ENCODE assay signal across 8 mouse cellular contexts in genomic region chr11:120630401-120630871, GRCm38 (mm10). TPM values are rescaled to one million over a fixed set of nuclear protein-coding genes. Genes with fewer than 3 reads are reported as not detected.
DNase-seq lines count a peak whose midpoint lies in the region; ATAC-seq and TF ChIP-seq lines count a peak whose summit lies in the region.

No protein-coding gene starts in this region.

- H3K4me3 ChIP-seq in MEL (ENCODE audit: control insufficient read depth in 1 of 2, insufficient read depth in 1 of 2, low read depth in 2 of 2, low read length in 2 of 2): no peak overlapping the region
- 0 out of 2 replicates have a peak overlapping the region, but pooled peaks have one; percentile 8 for H3K4me3 ChIP-seq in kidney, embryonic 16.5 days (ENCODE audit: low read length)
- H3K4me3 ChIP-seq in stomach, embryonic 15.5 days (replicated peaks): peak overlapping the region; percentile 25

- H3K4me2 ChIP-seq in kidney, embryonic 16.5 days (replicated peaks; ENCODE audit: low read depth, low read length): peak overlapping the region; percentile 37
- H3K4me2 ChIP-seq in stomach, embryonic 15.5 days: peak overlapping the region; percentile 86

- no peak for TF ChIP-seq EP300 in MEL (IDR thresholded peaks at IDR 0.05; ENCODE audit: low read depth in 1 of 2, low read length in 2 of 2)

- H3K79me2 ChIP-seq in MEL (ENCODE audit: control insufficient read depth, insufficient read depth, low read length, poor library complexity): peaks cover 57% of the 10 kb centered on the region

- TF ChIP-seq CTCF in MEL (IDR thresholded peaks at IDR 0.05 in 2 of 3, conservative IDR thresholded peaks at IDR 0.05 in 1 of 3; ENCODE audit: control insufficient read depth in 1 of 3, insufficient read depth in 1 of 3, low read depth in 2 of 3, low read length in 3 of 3, poor library complexity in 1 of 3, severe bottlenecking in 1 of 3): no peak

- WGBS in kidney, embryonic 16.5 days: 18% methylated on average over 5 of the region's 5 CpGs
- WGBS in stomach, embryonic 15.5 days: 49% methylated on average over 5 of the region's 5 CpGs

- TF ChIP-seq RAD21 in MEL (IDR thresholded peaks at IDR 0.05; ENCODE audit: low read depth, low read length): no peak

- peak; percentile 67 to 79 for DNase-seq in adrenal gland, adult (ENCODE audit: inconsistent age in 2 of 2, low spot score in 1 of 2)
- DNase-seq in adrenal gland, postnatal 4 days (ENCODE audit: low spot score in 2 of 2): no peak
- DNase-seq in MEL (ENCODE audit: low read depth, low spot score): no peak
- peak; percentile 51 to 57 for DNase-seq in heart, adult 9 months (ENCODE audit: low spot score in 2 of 2)
- DNase-seq in lung, postnatal 14 days: peak; percentile 49
- no peak for DNase-seq in embryo, embryonic 9.5 days (ENCODE audit: extremely low spot score)

- H3K4me1 ChIP-seq in MEL (ENCODE audit: control insufficient read depth in 1 of 2, insufficient read depth in 2 of 2, low read length in 2 of 2): peaks cover 19 to 38% of the 10 kb centered on the region in 2 experiments
- H3K4me1 ChIP-seq in kidney, embryonic 16.5 days (ENCODE audit: insufficient read depth, low read length): peaks cover 39% of the 10 kb centered on the region
- peaks cover 39% of the 10 kb centered on the region for H3K4me1 ChIP-seq in stomach, embryonic 15.5 days

- ATAC-seq in kidney, embryonic 16.5 days (ENCODE audit: low FRiP score, low TSS enrichment): no peak
- ATAC-seq in stomach, embryonic 15.5 days (ENCODE audit: insufficient read depth, low FRiP score, low read depth): no peak

- H3K9me3 ChIP-seq in MEL (replicated peaks; ENCODE audit: insufficient read depth, low read length): no peaks in the 10 kb centered on the region
- H3K9me3 ChIP-seq in kidney, embryonic 16.5 days (ENCODE audit: low read length): no peaks in the 10 kb centered on the region
- H3K9me3 ChIP-seq in stomach, embryonic 15.5 days: no peaks in the 10 kb centered on the region

- H3K36me3 ChIP-seq in MEL (ENCODE audit: control insufficient read depth in 1 of 2, insufficient read depth in 2 of 2, low read length in 2 of 2): peaks cover 3 to 31% of the 10 kb centered on the region in 2 experiments; a peak in 3 of 4 replicates
- H3K36me3 ChIP-seq in kidney, embryonic 16.5 days (ENCODE audit: insufficient read depth, low read length): peaks cover 17% of the 10 kb centered on the region
- H3K36me3 ChIP-seq in stomach, embryonic 15.5 days: peaks cover 13% of the 10 kb centered on the region

- TF ChIP-seq POLR2A in MEL (IDR thresholded peaks at IDR 0.05; ENCODE audit: control insufficient read depth in 1 of 2, insufficient read depth in 1 of 2, low read depth in 1 of 2, low read length in 2 of 2, poor library complexity in 1 of 2): no peak; a peak in 1 of 4 replicates

- no peaks in the 10 kb centered on the region for H3K27me3 ChIP-seq in MEL (ENCODE audit: control insufficient read depth in 1 of 2, insufficient read depth in 2 of 2, low read length in 2 of 2)
- H3K27me3 ChIP-seq in kidney, embryonic 16.5 days (ENCODE audit: insufficient read depth, low read length): no peaks in the 10 kb centered on the region
- no peaks in the 10 kb centered on the region for H3K27me3 ChIP-seq in stomach, embryonic 15.5 days (replicated peaks)

- H3K27ac ChIP-seq in MEL (ENCODE audit: control insufficient read depth, low read depth, low read length): peak overlapping the region; percentile 2; the same call in 1 of the 2 replicates
- H3K27ac ChIP-seq in kidney, embryonic 16.5 days (ENCODE audit: low read length): peak overlapping the region; percentile 85
- peak overlapping the region; percentile 95 for H3K27ac ChIP-seq in stomach, embryonic 15.5 days

- H3K9ac ChIP-seq in MEL (ENCODE audit: control insufficient read depth, low read depth, low read length, poor library complexity, severe bottlenecking): peak overlapping the region; percentile 98
- H3K9ac ChIP-seq in kidney, embryonic 16.5 days (replicated peaks; ENCODE audit: low read length): peak overlapping the region; percentile 40
- H3K9ac ChIP-seq in stomach, embryonic 15.5 days: peak overlapping the region; percentile 7; the same call in 1 of the 2 replicates

TF ChIP-seq in MEL, 35 proteins besides CTCF, POLR2A, EP300 and RAD21:
- no peak for TF ChIP-seq MAZ (IDR thresholded peaks at IDR 0.05; ENCODE audit: low read depth, low read length)
- TF ChIP-seq HCFC1 (IDR thresholded peaks at IDR 0.05; ENCODE audit: low read depth, low read length): no peak
- no peak for TF ChIP-seq POLR2AphosphoS2 (IDR thresholded peaks at IDR 0.05; ENCODE audit: low read length)
- TF ChIP-seq GATA1 (IDR thresholded peaks at IDR 0.05; ENCODE audit: low read depth, low read length): no peak
- no peak for TF ChIP-seq E2F4 (IDR thresholded peaks at IDR 0.05; ENCODE audit: borderline replicate concordance, low read depth, low read length)
- no peak for TF ChIP-seq CHD2 (IDR thresholded peaks at IDR 0.05; ENCODE audit: low read length)
- TF ChIP-seq SIN3A (IDR thresholded peaks at IDR 0.05; ENCODE audit: low read length): no peak
- no peak for TF ChIP-seq POLR2AphosphoS5 (IDR thresholded peaks at IDR 0.05; ENCODE audit: borderline replicate concordance, low read depth, low read length)
TF ChIP-seq in MEL: peak in this region for 0.

RNA-seq across cellular contexts. Expression of gene Mafg, which starts 3.0 kb away (rescaled TPM):
- 10 to 100 TPM; 51.4 to 56.0 TPM for total RNA-seq in adrenal gland, postnatal 4 days (2021)
- total RNA-seq in MEL (2012; rRNA removed): 26.5 and 29.7 TPM in 2 replicates
- polyA plus RNA-seq in MEL (2012; ENCODE audit: insufficient read depth in 1 of 2, insufficient read length in 2 of 2, low read depth in 1 of 2, low replicate concordance in 2 of 2, missing spikeins in 1 of 2): 100 to 1,000 TPM in 1 of 2 experiments, 10 to 100 TPM in 1; 54.0 to 113 TPM
- 24.3 and 25.4 TPM in 2 replicates for polyA plus RNA-seq in kidney, embryonic 16.5 days (2015; fragmentation: Nextera tagmentation; extraction: Ambion mirVana)
- 29.3 and 31.9 TPM in 2 replicates for polyA plus RNA-seq in stomach, embryonic 15.5 days (2015; fragmentation: Nextera tagmentation; extraction: Ambion mirVana)

RNA-seq across cellular contexts. Expression of gene Sirt7, which starts 5.4 kb away (rescaled TPM):
- 10 to 100 TPM; 49.0 to 58.1 TPM for total RNA-seq in adrenal gland, postnatal 4 days (2021)
- 61.6 and 78.2 TPM in 2 replicates for total RNA-seq in MEL (2012; rRNA removed)
- 10 to 100 TPM in 1 of 2 experiments, not detected in 1; 72.3 TPM for polyA plus RNA-seq in MEL (2012; ENCODE audit: insufficient read depth in 1 of 2, insufficient read length in 2 of 2, low read depth in 1 of 2, low replicate concordance in 2 of 2, missing spikeins in 1 of 2)
- 38.9 and 39.3 TPM in 2 replicates for polyA plus RNA-seq in kidney, embryonic 16.5 days (2015; fragmentation: Nextera tagmentation; extraction: Ambion mirVana)
- polyA plus RNA-seq in stomach, embryonic 15.5 days (2015; fragmentation: Nextera tagmentation; extraction: Ambion mirVana): 38.1 and 39.0 TPM in 2 replicates

RNA-seq across cellular contexts. Expression of gene Pcyt2, which starts 12.7 kb away (rescaled TPM):
- 100 to 1,000 TPM; 135 to 144 TPM for total RNA-seq in adrenal gland, postnatal 4 days (2021)
- 71.8 and 86.7 TPM in 2 replicates for total RNA-seq in MEL (2012; rRNA removed)
- 10 to 100 TPM in 1 of 2 experiments, not detected in 1; 87.3 TPM for polyA plus RNA-seq in MEL (2012; ENCODE audit: insufficient read depth in 1 of 2, insufficient read length in 2 of 2, low read depth in 1 of 2, low replicate concordance in 2 of 2, missing spikeins in 1 of 2)
- 164 and 174 TPM in 2 replicates for polyA plus RNA-seq in kidney, embryonic 16.5 days (2015; fragmentation: Nextera tagmentation; extraction: Ambion mirVana)
- polyA plus RNA-seq in stomach, embryonic 15.5 days (2015; fragmentation: Nextera tagmentation; extraction: Ambion mirVana): 183 and 188 TPM in 2 replicates

RNA-seq across cellular contexts. Expression of gene Pycr1, which starts 13.1 kb away (rescaled TPM):
- total RNA-seq in adrenal gland, postnatal 4 days (2021): 1 to 10 TPM; 5.4 to 8.6 TPM
- 2.6 and 7.1 TPM in 2 replicates for total RNA-seq in MEL (2012; rRNA removed)
- polyA plus RNA-seq in MEL (2012; ENCODE audit: insufficient read depth in 1 of 2, insufficient read length in 2 of 2, low read depth in 1 of 2, low replicate concordance in 2 of 2, missing spikeins in 1 of 2): 10 to 100 TPM in 1 of 2 experiments, not detected in 1; 15.3 TPM
- 26.8 and 27.3 TPM in 2 replicates for polyA plus RNA-seq in kidney, embryonic 16.5 days (2015; fragmentation: Nextera tagmentation; extraction: Ambion mirVana)
- 32.5 and 32.7 TPM in 2 replicates for polyA plus RNA-seq in stomach, embryonic 15.5 days (2015; fragmentation: Nextera tagmentation; extraction: Ambion mirVana)

RNA-seq across cellular contexts. Expression of gene Myadml2, which starts 17.5 kb away (rescaled TPM):
- 1 to 10 TPM; 1.4 to 3.8 TPM for total RNA-seq in adrenal gland, postnatal 4 days (2021)
- total RNA-seq in MEL (2012; rRNA removed): not detected in 2 replicates
- polyA plus RNA-seq in MEL (2012; ENCODE audit: insufficient read depth in 1 of 2, insufficient read length in 2 of 2, low read depth in 1 of 2, low replicate concordance in 2 of 2, missing spikeins in 1 of 2): not detected
- 0.51 and 0.73 TPM in 2 replicates for polyA plus RNA-seq in kidney, embryonic 16.5 days (2015; fragmentation: Nextera tagmentation; extraction: Ambion mirVana)
- 0.28 and 0.44 TPM in 2 replicates for polyA plus RNA-seq in stomach, embryonic 15.5 days (2015; fragmentation: Nextera tagmentation; extraction: Ambion mirVana)

Comparison
In these comparisons a context has a peak if more than half of its experiments do, and no peak if none do; other contexts are left out.
1. DNase-seq: peak in adrenal gland, adult (2 of 2), heart, adult 9 months (2 of 2) and lung, postnatal 14 days (single experiment); none in adrenal gland, postnatal 4 days (0 of 2), MEL (single experiment) and embryo, embryonic 9.5 days (single experiment).
2. H3K27ac ChIP-seq: peak in every context shown above with its lines; median percentile 95 in stomach, embryonic 15.5 days; 85 in kidney, embryonic 16.5 days; 2 in MEL.
3. H3K4me3 ChIP-seq: peak in kidney, embryonic 16.5 days (single experiment) and stomach, embryonic 15.5 days (single experiment); none in MEL (0 of 2).
4. H3K9ac ChIP-seq: peak in every context shown above with its lines; median percentile 98 in MEL; 40 in kidney, embryonic 16.5 days; 7 in stomach, embryonic 15.5 days.